Mouse (Mus musculus): ENCODE data around the gene Exoc5. TPM values are rescaled to one million over a fixed set of nuclear protein-coding genes. Genes with fewer than 3 reads are reported as not detected.

The Exoc5 gene
- 93.9 TPM for polyA plus RNA-seq (2017; shearing (Covaris generic))

GRCm38 (mm10) chr14:49066274-49066823 is at the start of gene Exoc5:
Gene Exoc5 (minus strand): TSS chr14:49066653.

GRCm38 (mm10) chr14:49065529-49066273 is 752 bp downstream of the Exoc5 start, which contains the start of gene Ap5m1:
Gene Ap5m1 (plus strand): TSS chr14:49066097.

Other genes with a start within 250 kb of the Exoc5 start
- 30.0 TPM for gene Ap5m1, start 556 bp downstream of the Exoc5 start, polyA plus RNA-seq (2017; shearing (Covaris generic))
- gene Naa30, start 105.6 kb upstream of the Exoc5 start, polyA plus RNA-seq (2017; shearing (Covaris generic)), result 59.4 TPM
- gene ccdc198, start 178.8 kb upstream of the Exoc5 start, polyA plus RNA-seq (2017; shearing (Covaris generic)), result 0.29 TPM